Mouse (Mus musculus): ENCODE results near the gene Nrk. TPM values are rescaled to one million over a fixed set of nuclear protein-coding genes. Genes with fewer than 3 reads are reported as not detected.

Gene Nrk
- total RNA-seq (2014; rRNA removed) (1.2 and 1.4 TPM in 2 replicates), polyA plus RNA-seq (2015; fragmentation: Nextera tagmentation; extraction: Ambion mirVana) (1.5 and 1.6 TPM in 2 replicates)

GRCm38 (mm10) chrX:138914041-138914776 lies at the start of gene Nrk:
Gene Nrk (plus strand): TSS chrX:138914430.
- no peak for DNase-seq (ENCODE audit: low spot score)
- ATAC-seq, result no peak
- TF ChIP-seq CTCF (IDR thresholded peaks at IDR 0.05; ENCODE audit: low read depth), result no peak
- no peak within 1 kb of the TSS for H3K9ac ChIP-seq (replicated peaks; ENCODE audit: low read length)
- H3K27ac ChIP-seq, result no peak within 1 kb of the TSS
- no peaks in the 10 kb centered on the region for H3K4me1 ChIP-seq (ENCODE audit: insufficient read depth, low read length)
- H3K36me3 ChIP-seq (ENCODE audit: insufficient read depth, low read length), result no peaks in the 10 kb centered on the region
- H3K27me3 ChIP-seq (ENCODE audit: insufficient read depth, low read length), result no peaks in the 10 kb centered on the region
- 36% methylated on average over 45 of the region's 55 CpGs for WGBS
- H3K9me3 ChIP-seq (ENCODE audit: low read length), result no peaks in the 10 kb centered on the region
- peak within 1 kb of the TSS; percentile 41 for H3K4me3 ChIP-seq (ENCODE audit: low read length)
- peak within 1 kb of the TSS; percentile 66 for H3K4me2 ChIP-seq (ENCODE audit: low read depth, low read length)

- 31% methylated on average over 8 of the region's 8 CpGs for WGBS
- no peak for TF ChIP-seq CTCF (IDR thresholded peaks at IDR 0.05; ENCODE audit: low read depth)
- Histone ChIP-seq H3K4me3 (ENCODE audit: low read length) (peak overlapping the region; percentile 41), H3K4me2 (ENCODE audit: low read depth, low read length) (peak overlapping the region; percentile 66), H3K27me3 (ENCODE audit: insufficient read depth, low read length) (no peaks in the 10 kb centered on the region), H3K36me3 (ENCODE audit: insufficient read depth, low read length) (no peaks in the 10 kb centered on the region), H3K27ac (no peak overlapping the region), H3K9me3 (ENCODE audit: low read length) (no peaks in the 10 kb centered on the region), H3K4me1 (ENCODE audit: insufficient read depth, low read length) (no peaks in the 10 kb centered on the region), H3K9ac (replicated peaks; ENCODE audit: low read length) (no peak overlapping the region)
- no peak for DNase-seq (ENCODE audit: low spot score)
- no peak for ATAC-seq
Observed at GRCm38 (mm10) chrX:138913366-138913765, 864 bp upstream of the Nrk start.

- no peaks in the 10 kb centered on the region for H3K27me3 ChIP-seq (ENCODE audit: insufficient read depth, low read length)
- no peaks in the 10 kb centered on the region for H3K36me3 ChIP-seq (ENCODE audit: insufficient read depth, low read length)
Observed at GRCm38 (mm10) chrX:138914777-138915114, 516 bp downstream of the Nrk start.

GRCm38 (mm10) chrX:138919030-138919429 lies 4.8 kb downstream of the Nrk start:
- no peak for DNase-seq (ENCODE audit: low spot score)
- Histone ChIP-seq H3K9me3 (ENCODE audit: low read length) (no peaks in the 10 kb centered on the region), H3K4me2 (ENCODE audit: low read depth, low read length) (no peak overlapping the region), H3K9ac (replicated peaks; ENCODE audit: low read length) (no peak overlapping the region), H3K27ac (no peak overlapping the region), H3K4me1 (ENCODE audit: insufficient read depth, low read length) (no peaks in the 10 kb centered on the region), H3K36me3 (ENCODE audit: insufficient read depth, low read length) (no peaks in the 10 kb centered on the region), H3K4me3 (ENCODE audit: low read length) (no peak overlapping the region), H3K27me3 (ENCODE audit: insufficient read depth, low read length) (no peaks in the 10 kb centered on the region)
- WGBS, result 59% methylated on average over 7 of the region's 7 CpGs
- ATAC-seq, result no peak
- peak; percentile 11; the same call in 1 of the 2 replicates for TF ChIP-seq CTCF (IDR thresholded peaks at IDR 0.05; ENCODE audit: low read depth)

More at GRCm38 (mm10) chrX:138914777-138915114, 516 bp downstream of the Nrk start:
- Histone ChIP-seq H3K9me3 (ENCODE audit: low read length) (no peaks in the 10 kb centered on the region), H3K27ac (no peak overlapping the region), H3K9ac (replicated peaks; ENCODE audit: low read length) (no peak overlapping the region), H3K4me1 (ENCODE audit: insufficient read depth, low read length) (no peaks in the 10 kb centered on the region), H3K4me3 (ENCODE audit: low read length) (peak overlapping the region; percentile 41), H3K4me2 (ENCODE audit: low read depth, low read length) (peak overlapping the region; percentile 66)
- no peak for DNase-seq (ENCODE audit: low spot score)
- no peak for ATAC-seq
- TF ChIP-seq CTCF (IDR thresholded peaks at IDR 0.05; ENCODE audit: low read depth), result no peak
- 37% methylated on average over 12 of the region's 12 CpGs for WGBS

GRCm38 (mm10) chrX:138943905-138944304 lies 29.7 kb downstream of the Nrk start:
- Histone ChIP-seq H3K27ac (no peak overlapping the region), H3K9ac (replicated peaks; ENCODE audit: low read length) (no peak overlapping the region), H3K27me3 (ENCODE audit: insufficient read depth, low read length) (no peaks in the 10 kb centered on the region), H3K4me2 (ENCODE audit: low read depth, low read length) (no peak overlapping the region), H3K4me3 (ENCODE audit: low read length) (no peak overlapping the region), H3K9me3 (ENCODE audit: low read length) (no peaks in the 10 kb centered on the region), H3K4me1 (ENCODE audit: insufficient read depth, low read length) (no peaks in the 10 kb centered on the region), H3K36me3 (ENCODE audit: insufficient read depth, low read length) (no peaks in the 10 kb centered on the region)
- no peak for DNase-seq (ENCODE audit: low spot score)
- ATAC-seq, result no peak
- no peak for TF ChIP-seq CTCF (IDR thresholded peaks at IDR 0.05; ENCODE audit: low read depth)
- 89% methylated on average over 6 of the region's 6 CpGs for WGBS

GRCm38 (mm10) chrX:138960713-138961112 lies 46.5 kb downstream of the Nrk start:
- TF ChIP-seq CTCF (IDR thresholded peaks at IDR 0.05; ENCODE audit: low read depth), result no peak
- no peaks in the 10 kb centered on the region for H3K36me3 ChIP-seq (ENCODE audit: insufficient read depth, low read length)
- H3K9me3 ChIP-seq (ENCODE audit: low read length), result no peaks in the 10 kb centered on the region
- H3K27me3 ChIP-seq (ENCODE audit: insufficient read depth, low read length), result no peaks in the 10 kb centered on the region
- WGBS, result 59% methylated on average over 3 of the region's 3 CpGs
- ATAC-seq, result no peak
- peak; percentile 16 for DNase-seq (ENCODE audit: low spot score)
- no peak overlapping the region for H3K27ac ChIP-seq
- no peak overlapping the region for H3K4me3 ChIP-seq (ENCODE audit: low read length)
- no peak overlapping the region for H3K4me2 ChIP-seq (ENCODE audit: low read depth, low read length)
- no peaks in the 10 kb centered on the region for H3K4me1 ChIP-seq (ENCODE audit: insufficient read depth, low read length)
- H3K9ac ChIP-seq (replicated peaks; ENCODE audit: low read length), result no peak overlapping the region

- WGBS, result 73% methylated on average over 3 of the region's 3 CpGs
- no peaks in the 10 kb centered on the region for H3K36me3 ChIP-seq (ENCODE audit: insufficient read depth, low read length)
- H3K4me2 ChIP-seq (ENCODE audit: low read depth, low read length), result no peak overlapping the region
- H3K4me3 ChIP-seq (ENCODE audit: low read length), result no peak overlapping the region
- H3K9ac ChIP-seq (replicated peaks; ENCODE audit: low read length), result no peak overlapping the region
- H3K4me1 ChIP-seq (ENCODE audit: insufficient read depth, low read length), result no peaks in the 10 kb centered on the region
- no peaks in the 10 kb centered on the region for H3K27me3 ChIP-seq (ENCODE audit: insufficient read depth, low read length)
- ATAC-seq (no peak), DNase-seq (ENCODE audit: low spot score) (no peak)
- TF ChIP-seq CTCF (IDR thresholded peaks at IDR 0.05; ENCODE audit: low read depth), result no peak
- no peak overlapping the region for H3K27ac ChIP-seq
- H3K9me3 ChIP-seq (ENCODE audit: low read length), result no peaks in the 10 kb centered on the region
Observed at GRCm38 (mm10) chrX:138978501-138978900, 64.3 kb downstream of the Nrk start.

Measured in hindbrain, postnatal 0 days (tissue).